Mouse (Mus musculus): ENCODE measurements around the gene Ubox5. TPM values are rescaled to one million over a fixed set of nuclear protein-coding genes. Genes with fewer than 3 reads are reported as not detected.
"Not testable (repeated sequence)": the region's sequence is repeated elsewhere in the genome, so short reads cannot be mapped to it uniquely, and the experiment has no call there.

Ubox5 gene
- polyA plus RNA-seq (2017; shearing (Covaris generic)): 1 to 10 TPM; 8.4 to 9.0 TPM

DNA sequence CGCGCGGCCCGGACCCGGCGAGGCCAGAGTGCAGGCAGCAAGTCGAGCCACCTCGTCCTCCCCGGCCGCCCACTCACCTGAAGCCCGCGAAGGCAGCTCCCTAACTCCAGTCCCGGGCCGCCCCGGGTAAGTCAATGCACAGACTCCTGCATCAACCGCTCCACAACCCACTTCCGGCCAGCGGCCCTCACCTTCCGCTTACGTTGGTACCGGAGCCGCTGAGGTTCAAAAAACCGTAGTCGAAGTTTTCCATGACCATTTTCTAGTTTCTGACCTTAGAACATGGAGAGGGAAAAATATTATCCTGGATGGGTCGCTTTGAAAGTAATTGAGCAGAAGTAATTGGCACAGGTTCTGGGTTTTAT, at the start of gene Ubox5, which contains the start of gene Fastkd5:
TSS of gene Ubox5 (minus strand) at position 200 of the 365 bp plus-strand sequence.
TSS of gene Fastkd5 (minus strand) at position 189 of the 365 bp plus-strand sequence.
- ATAC-seq: peak; percentile 88

DNA sequence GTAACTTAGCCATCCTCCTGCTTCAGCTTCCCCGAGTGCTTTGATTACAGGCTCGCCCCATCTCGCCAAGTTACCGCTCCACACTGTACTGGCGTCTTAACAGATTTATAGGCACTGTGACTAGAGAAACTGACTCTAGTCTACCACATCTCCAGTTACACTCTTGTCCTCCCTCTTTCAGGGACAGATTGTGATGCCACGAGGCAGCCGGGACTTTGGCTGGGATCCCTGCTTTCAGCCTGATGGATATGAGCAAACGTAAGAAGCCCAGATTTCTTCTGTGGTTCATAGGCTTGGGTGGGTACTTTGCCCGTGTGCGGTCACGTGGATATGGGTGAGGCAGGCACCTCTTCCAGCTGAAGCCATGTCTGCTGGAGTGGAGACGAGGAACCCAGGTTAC, 49.3 kb upstream of the Ubox5 start:
- no peak for ATAC-seq

DNA sequence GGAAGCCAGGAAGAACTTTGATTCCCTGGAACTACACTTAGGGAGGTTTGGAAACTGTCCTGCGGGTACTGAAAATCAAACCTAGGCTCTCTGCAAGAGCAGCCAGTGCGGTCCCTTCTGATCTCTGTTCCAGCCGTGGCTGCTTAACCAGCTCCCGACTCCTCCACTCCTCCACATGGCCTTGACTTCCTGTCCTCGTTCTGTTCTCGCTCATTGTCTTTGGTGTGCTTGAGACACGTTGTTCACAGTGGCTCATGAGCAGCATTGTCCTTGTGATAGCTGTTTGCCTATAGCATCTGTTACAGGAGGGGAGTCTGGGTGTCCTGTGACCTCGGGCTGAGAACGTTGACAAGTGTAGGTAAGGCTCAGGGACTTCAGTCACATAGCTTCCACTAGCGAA, 47.4 kb upstream of the Ubox5 start:
- no peak for ATAC-seq

DNA sequence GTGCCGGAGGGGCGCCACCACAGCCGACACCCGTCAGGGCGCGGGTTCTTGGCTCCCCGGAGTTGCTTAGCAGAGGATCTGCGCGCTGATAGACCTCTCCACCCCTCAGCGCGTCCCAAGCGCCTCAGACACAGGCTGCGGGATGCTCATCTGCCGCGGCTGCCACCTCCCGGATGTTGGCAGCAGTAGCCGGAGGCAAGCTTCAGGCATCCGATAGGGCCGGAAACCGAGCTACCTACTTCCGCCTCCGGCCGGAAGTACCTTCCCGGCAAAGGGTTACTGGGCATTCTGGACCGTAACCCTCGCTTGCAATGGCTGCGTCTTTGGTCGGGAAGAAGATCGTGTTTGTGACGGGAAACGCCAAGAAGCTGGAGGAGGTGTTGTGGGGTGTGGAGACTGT, 37.7 kb upstream of the Ubox5 start, which contains the start of gene Itpa:
TSS of gene Itpa (plus strand) at position 52 of the 400 bp plus-strand sequence.
- ATAC-seq: peak; percentile 78

DNA sequence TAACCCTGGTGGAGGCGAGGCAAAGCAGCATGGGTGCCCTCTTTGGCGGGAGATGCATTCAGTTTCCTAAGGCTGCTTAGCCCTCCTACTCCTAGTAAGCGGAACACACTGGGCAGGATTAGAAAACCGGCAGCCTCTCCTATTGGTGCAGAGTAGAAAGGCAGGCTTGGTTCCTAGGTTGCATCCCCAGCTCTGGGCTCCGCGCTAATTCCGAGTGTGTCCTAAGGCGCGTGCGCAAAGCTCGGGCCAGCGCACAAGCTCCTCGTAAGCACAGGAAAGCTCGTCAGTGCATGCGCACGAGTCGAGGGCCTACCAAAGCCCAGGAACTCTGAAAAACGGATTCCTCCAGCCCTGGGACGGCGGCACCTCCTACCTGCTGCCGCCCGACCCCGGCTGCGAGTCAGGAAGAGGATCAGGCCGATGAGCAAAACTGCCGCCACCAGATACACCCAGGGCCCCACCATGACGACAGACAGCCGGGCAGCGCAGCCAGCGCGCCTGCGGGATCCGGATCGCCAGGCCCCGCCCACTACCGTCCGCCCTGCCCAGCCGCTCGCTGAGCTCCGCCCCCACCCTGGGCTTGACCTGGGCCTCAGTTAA, 34.4 kb upstream of the Ubox5 start, which contains the start of gene Ddrgk1:
TSS of gene Ddrgk1 (minus strand) at position 558 of the 600 bp plus-strand sequence.
- peak; percentile 81 for ATAC-seq

DNA sequence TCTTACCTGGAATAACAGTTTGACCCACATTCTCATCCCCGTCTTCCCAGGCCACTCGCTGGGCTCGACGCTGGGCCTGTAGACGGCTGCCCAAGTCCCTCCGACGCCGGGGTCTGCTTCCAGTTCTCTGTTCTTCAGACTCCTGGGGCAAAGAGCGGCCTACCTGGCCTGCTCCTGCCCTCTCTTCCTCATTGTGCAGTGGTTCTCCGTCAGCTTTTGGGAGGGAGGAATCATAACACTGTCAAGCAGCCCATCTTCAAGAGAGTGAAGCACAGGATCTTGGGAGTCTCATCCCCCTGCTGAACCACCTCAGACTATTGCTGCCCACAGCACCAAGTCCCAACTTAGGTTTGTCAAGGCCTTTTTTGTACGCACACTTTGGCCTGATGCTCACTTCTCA, 33.5 kb upstream of the Ubox5 start:
- no peak for ATAC-seq

DNA sequence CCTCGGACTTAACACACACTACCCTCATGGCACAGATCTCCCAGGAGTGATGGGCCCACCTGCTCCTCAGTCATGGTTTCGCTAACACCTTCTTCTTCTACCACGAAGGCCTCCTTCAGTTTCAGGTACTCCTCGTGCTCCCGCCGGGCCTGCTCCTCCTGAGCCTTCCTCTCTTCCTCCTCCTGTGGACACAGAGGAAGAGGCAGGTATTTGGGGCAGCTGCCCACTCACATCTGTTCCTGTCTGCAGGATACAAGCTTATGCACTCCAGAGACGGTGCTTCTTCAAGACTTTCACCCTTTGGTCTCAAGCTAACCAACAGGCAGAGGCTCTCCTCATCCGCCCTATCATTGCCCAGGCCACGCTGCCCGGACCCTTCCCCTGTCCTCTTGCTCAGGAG, 28.7 kb upstream of the Ubox5 start:
- ATAC-seq: no peak

DNA sequence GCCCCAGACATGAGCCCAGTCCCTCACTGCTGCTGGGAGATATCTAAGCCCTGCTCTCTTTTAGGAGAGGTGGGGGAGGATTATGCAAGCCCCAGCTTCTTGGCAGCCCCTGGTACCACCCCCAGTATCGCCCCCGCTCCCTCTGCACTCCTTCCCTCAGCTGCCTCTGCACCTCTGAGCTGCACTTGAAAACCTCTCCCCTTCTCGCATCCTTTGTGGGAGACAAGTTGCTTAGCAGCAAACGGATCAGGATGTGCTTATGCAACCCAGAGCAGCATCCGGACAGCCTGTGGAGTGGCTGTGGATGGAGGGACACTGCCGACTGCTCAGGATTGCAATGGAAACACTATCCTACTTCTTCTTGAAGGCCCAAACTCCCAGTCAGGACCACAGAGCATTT, 27.7 kb upstream of the Ubox5 start:
- ATAC-seq: no peak

DNA sequence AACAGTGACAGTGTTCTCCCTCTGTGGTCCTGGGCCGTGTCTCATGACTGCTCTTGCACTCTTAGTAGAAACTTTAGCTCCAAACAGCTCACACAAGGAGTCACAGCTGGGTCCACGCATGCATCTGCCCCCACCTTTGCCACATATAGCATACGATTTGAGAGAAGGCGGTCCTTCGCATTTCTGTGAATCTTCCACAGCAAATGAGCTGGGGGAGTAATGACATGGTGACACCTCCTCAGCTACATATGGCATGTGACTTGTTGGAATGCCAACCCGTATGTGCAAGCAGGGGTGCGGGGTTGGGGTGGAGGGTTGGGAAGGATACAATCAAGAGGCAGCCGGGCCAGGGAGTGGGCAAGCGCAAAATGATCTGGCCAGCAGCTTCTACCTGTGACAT, 26.7 kb upstream of the Ubox5 start:
- ATAC-seq: no peak

DNA sequence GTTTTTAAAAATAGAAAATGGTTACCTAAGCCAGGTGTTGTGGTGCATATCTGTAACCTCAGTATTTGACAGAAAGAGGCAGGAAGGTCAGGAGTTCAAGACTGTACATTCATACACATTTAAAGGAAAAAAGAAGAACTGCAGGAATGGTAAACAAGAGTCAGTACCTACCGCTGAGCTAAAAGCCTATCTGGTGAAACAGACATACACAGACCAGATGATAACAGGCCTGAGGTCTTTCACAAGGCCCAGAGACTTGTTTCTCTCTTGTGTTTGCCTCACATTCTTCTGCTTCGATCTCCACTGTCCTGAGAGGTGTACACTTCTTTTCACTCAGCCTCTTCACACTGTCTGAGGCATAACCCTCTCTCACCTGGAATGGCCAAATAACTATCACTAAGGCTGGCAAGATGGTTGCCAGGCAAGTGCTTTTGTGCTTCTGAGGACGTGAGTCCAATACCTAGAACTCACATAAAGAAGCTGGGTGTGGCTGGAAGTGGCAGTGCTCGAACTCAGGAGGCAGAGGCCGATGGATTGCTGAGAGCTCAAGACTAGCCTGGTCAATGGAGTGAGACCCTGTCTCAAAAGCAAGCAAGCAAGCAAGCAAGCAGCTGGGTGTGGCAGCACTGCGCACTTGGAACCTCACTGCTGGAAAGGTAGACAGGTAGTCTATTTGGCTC, 26.0 kb upstream of the Ubox5 start:
- ATAC-seq: no peak

DNA sequence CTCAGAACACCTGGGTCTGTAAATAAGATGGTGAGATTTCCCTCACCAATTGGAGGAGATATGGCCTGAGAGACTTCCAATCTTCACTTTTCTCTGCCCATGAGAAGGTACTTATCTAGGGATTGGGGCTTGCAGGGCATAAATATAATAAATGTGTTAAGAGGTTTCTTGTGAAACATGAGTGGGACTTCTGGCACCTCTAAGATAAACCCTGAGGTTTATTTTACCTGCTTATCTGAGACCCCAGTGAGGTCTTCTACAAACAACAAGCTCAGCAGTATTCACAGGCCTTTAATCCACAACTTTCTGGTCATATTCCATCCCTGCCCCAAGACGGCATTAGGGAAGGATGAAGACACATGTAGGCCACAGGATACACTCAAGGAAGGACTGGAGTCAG, 23.9 kb upstream of the Ubox5 start:
- ATAC-seq: no peak

DNA sequence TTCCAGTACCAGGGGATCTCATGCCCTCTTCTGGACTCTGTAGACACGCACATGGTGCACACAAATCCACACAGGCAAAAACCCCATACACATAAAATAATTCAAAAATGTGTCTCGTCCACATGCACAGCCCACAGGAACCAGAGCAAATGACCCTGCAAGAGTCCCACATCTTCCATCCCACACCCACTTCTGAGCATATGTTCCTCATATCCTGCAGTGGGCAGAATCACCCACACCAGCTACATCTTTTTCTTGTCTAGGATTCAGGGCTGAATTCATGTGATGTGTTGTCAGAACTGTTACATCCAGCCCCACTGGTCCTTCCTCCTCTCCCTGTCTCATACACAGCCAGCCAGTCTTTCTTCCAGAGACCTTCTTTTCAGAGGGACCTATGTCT, 23.5 kb upstream of the Ubox5 start:
- ATAC-seq: no peak

DNA sequence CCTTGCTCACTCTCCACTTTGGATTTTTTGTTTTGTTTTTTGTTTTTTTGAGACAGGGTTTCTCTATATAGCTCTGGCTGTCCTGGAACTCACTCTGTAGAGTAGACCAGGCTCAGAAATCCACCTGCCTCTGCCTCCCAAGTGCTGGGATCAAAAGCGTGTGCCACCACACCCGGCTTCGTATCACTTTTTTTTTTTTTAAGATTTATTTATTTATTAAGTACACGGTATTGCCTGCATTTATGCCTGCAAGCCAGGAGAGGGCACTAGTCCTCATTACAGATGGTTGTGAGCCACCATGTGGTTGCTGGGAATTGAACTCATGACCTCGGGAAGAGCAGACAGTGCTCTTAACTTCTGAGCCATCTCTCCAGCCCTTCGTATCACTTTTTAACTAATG, 19.2 kb upstream of the Ubox5 start:
- not testable (repeated sequence) for ATAC-seq

DNA sequence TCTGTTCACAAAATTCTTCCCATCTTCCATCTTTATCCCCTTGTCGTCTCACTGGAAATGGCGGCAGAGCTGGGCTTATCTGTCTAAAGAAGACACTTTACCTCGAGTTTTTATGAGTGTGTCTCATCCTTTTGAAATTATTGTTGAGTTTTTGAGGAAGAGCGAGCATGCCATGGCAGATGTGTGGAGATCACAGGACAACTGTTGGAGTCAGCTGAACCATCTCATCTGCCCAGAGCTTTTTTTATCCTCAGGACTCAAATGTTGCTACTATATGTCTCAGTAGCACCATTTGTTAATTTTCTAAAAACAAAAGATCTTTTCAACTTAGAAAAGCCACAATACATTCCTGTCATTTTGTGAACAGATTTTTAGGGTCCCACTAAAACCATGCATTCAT, 15.4 kb upstream of the Ubox5 start:
- no peak for ATAC-seq

DNA sequence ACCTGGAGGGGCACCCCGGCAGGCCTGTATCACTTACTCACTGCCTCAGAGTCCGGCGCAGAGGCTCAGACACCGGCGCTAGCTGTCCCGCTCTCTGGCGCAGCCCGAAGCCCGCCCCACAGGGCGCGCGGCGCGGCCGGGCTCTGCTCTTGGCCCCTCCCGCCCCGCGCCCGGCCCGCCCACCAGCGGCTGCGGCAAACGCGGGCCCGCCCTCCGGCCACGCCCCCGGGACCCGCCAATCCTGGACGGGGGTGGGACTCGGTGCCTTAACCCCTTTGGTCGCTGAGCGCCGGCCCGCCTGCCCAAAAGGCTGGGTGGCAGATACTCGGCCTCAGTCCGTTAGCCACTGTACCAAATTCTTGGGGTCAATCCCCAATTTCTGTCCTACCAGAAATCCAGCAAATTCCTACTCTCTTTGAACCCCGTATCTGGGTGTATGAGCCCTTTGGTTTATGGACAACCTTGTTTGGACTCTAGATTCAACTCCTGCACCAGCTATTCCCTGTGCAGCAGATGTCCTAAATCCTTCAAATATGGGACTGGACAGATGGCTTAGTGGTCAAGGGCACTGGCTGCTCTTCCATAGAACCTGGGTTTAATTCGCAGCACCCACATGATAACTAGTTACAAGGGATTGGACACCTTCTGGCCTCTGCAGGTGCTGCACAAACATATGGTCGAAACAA, 13.0 kb upstream of the Ubox5 start, which contains the start of gene Lzts3:
TSS of gene Lzts3 (minus strand) at position 120 of the 686 bp plus-strand sequence.
- peak; percentile 88 for ATAC-seq

DNA sequence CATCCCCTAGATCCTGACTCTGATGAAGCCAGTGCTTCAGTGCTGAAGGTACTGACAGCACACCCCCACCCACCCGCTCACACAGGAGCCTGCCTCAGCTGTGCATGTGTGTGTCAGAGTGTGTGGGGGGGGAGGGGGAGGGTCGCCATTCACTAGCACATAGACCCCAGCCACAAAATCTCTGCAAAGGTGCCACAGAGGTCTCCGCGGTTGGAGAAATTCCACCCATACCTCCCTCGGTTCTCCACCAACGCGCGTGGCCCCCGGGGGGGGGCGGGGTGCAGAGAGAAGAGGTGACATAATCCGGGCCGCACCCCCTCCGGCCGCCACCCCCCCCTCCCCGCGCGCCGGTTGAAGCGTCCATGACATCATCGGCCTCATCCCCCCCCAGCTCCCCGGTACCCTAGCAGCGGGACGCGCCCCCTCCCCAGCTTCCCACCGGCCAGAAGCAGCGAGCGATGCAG, 12.4 kb upstream of the Ubox5 start:
- peak; percentile 26 for ATAC-seq

DNA sequence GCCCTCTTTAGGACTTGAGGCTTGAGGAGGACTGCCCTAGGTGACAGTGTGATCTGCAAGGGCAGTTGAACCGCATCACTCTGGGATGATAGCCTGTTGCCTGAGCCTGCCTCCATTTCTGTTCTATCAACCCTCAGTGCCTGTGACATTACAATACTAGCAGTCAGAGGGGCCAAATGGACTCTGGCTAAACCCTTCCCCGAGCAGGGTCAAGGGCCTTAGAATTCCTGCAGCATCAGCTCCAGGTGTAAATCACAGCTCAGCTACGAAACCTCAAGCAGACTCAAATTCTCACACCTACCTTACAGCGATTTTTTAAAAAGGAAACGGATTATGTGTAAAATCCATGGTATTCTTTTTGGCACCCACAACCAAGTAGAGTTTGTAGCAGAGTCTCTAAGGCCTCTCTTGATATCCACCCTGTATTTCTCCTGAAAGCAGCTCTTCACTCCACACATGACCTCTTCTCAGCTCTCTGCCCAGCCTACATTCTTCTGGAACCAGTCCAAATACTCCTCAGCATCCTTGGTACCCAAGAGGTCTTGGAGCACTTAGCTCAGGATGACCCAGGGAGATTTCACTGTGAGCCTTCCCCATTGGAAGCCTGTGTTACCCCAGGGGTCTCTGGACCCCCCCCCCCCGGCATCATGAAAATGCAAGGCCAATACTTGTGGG, 11.7 kb upstream of the Ubox5 start:
- no peak for ATAC-seq

DNA sequence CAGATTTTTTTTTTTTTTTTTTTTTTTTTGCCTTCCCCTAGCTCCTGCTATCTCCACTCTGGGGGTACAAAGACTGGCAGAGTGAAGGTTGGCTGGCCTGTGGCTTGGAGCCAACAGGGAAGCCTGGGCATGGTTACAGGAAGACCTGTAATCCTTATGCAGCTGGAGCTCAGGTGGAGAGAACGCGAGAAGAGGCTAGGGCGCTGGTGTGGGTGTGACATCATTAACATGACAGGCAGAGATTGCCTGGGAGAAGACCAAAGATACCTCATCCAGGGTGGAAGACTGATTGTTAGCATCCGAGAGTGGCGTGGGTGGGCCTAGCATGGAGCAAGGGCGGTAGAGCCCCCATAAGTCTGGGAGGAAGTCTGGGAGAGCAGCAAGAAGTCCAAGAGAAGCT, 9.4 kb upstream of the Ubox5 start:
- ATAC-seq: no peak

DNA sequence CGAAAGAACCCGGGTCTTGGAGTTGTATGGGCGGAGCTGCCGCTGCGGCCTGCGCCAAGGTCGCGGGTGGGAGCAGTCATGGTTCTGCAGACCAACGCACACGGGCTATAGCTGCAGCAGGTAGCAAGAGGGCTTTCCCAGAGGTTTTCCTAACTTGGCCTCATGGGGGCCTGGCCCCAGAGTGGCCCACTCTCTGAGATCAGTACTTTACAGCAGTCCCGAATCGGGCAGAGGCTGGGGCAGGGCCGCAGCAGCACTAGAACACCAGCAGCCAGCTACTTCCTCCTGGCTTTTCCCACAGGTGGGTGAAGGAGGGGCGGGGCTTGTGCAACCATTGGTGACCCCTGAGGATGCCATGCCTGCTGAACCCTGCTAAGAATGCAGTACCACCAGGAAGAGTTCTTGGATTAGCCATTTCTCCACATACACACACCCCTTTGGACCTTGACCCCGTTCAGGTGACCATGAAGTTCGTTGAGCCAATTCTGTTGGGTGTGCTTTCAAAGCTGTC, 8.3 kb upstream of the Ubox5 start:
- ATAC-seq: no peak

DNA sequence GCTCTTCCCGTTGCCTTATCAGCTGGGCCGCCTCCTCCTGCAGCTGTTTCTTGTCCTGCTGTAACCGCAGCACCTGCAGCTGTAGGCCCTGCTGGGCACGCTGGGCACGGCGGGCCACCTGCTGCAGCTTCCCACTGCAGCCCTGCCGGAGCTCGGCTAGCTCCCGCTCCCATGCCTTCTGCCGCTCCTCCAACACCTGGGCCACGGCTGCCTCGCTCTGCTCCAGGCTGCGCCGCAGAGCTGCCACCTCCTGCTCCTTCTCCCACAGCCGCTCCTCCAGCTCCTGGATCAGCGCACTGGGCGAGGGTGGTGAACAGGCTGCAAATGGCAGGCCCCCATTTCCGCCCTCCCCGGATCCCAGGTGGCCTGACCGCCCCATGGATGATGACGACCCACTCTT, 6.0 kb upstream of the Ubox5 start:
- ATAC-seq: peak; percentile 12

DNA sequence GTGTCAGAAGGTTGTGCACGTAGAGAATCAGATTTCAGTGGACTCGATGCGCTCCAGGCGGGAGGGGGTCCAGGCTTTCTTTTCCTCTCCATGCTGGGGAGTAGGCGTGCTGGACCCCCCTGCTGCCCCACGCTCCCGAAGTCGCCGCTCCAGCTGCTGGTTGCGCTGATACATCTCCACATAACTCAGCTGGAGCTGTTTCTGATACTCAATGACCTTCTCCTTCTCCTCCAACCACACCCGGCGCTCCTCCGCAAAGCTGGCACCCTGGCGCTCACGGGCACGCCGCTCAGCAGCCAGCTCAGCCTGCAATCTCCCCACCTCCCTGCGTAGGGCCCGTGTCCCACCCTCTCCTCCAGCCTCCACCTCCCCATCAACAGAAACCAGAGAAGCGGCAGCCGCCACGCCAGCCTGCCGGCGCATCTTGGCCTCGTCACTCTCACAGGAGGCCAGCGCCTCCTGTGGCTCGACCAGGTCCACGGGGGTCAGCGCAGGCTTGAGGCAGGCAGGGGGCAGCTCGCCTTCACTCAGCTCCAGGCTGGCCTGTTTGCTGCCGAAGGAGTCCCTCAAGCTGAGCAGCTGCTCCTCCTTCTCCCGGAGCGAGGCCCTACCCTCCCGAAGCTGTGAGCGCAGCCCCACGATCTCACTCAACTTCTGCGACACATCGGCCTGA, 5.0 kb upstream of the Ubox5 start:
- peak; percentile 16 for ATAC-seq
